Mouse (Mus musculus): ENCODE measurements around the gene Nhlrc1.

- TF ChIP-seq POLR2A (IDR thresholded peaks at IDR 0.05; ENCODE audit: low read depth, low read length) (no peak), CTCF (IDR thresholded peaks at IDR 0.05; ENCODE audit: extremely low read depth, insufficient read length, insufficient replicate concordance, low read depth, low read length) (no peak)
Measured at GRCm38 (mm10) chr13:47019774-47020173, 5.1 kb upstream of the Nhlrc1 start.
